13 mouse cellular contexts compared by ENCODE assay signal in genomic region chr17:27968033-27968750, GRCm38 (mm10). TPM values are rescaled to one million over a fixed set of nuclear protein-coding genes. Genes with fewer than 3 reads are reported as not detected.
A peak's percentile ranks its signal among the peaks of the same experiment; 100 is the strongest.
DNase-seq lines count a peak whose midpoint lies in the region; ATAC-seq lines count a peak whose summit lies in the region.
"Had no signal": no experiment of that assay in that cellular context is flagged by ENCODE, and none has a peak within 500 bp of the region (broad histone marks: within the 10 kb centered on the region; RNA-seq: fewer than 3 reads in every experiment).

No protein-coding gene starts in this region.

- H3K9me3 ChIP-seq in lung, embryonic 16.5 days (ENCODE audit: control insufficient read depth, low read length): no peaks in the 10 kb centered on the region
- H3K9me3 ChIP-seq in hindbrain, embryonic 10.5 days: no peaks in the 10 kb centered on the region

- peak; percentile 15 for DNase-seq in kidney, adult 18-20 months
- no peak for DNase-seq in kidney, postnatal 10 days
- peak; percentile 31 for DNase-seq in ovary, adult 18-20 months (ENCODE audit: low spot score)
- DNase-seq in ovary, postnatal 10 days (ENCODE audit: low spot score): no peak
- DNase-seq in right cerebral cortex, adult 18-20 months: no peak
- DNase-seq in hindbrain, embryonic 10.5 days (ENCODE audit: low spot score): no peak
- DNase-seq: cerebellum, adult 11-12 months; embryo, embryonic 11 days; forebrain, postnatal 0 days; thymus, adult 2 months had no signal

- H3K4me3 ChIP-seq in lung, embryonic 16.5 days (ENCODE audit: low read length): no peak overlapping the region
- H3K4me3 ChIP-seq in hindbrain, embryonic 10.5 days: no peak overlapping the region
- H3K4me3 ChIP-seq: myocyte had no signal

- H3K4me1 ChIP-seq in lung, embryonic 16.5 days (replicated peaks; ENCODE audit: control insufficient read depth, insufficient read depth, low read length): peaks cover 38% of the 10 kb centered on the region
- H3K4me1 ChIP-seq in hindbrain, embryonic 10.5 days (replicated peaks): peaks cover 38% of the 10 kb centered on the region

- no peaks in the 10 kb centered on the region for H3K27me3 ChIP-seq in lung, embryonic 16.5 days (ENCODE audit: control insufficient read depth, insufficient read depth, low read depth, low read length)
- H3K27me3 ChIP-seq in hindbrain, embryonic 10.5 days (ENCODE audit: insufficient read depth, poor library complexity, severe bottlenecking): no peaks in the 10 kb centered on the region

- no peak for ATAC-seq in lung, embryonic 16.5 days (ENCODE audit: low read depth)
- ATAC-seq: forebrain, postnatal 0 days had no signal

- H3K4me2 ChIP-seq in lung, embryonic 16.5 days (ENCODE audit: low read depth, low read length): no peak overlapping the region
- H3K4me2 ChIP-seq: midbrain, embryonic 11.5 days had no signal

- WGBS in lung, embryonic 16.5 days: 73% methylated on average over 9 of the region's 9 CpGs
- 87% methylated on average over 9 of the region's 9 CpGs for WGBS in hindbrain, embryonic 10.5 days

- H3K27ac ChIP-seq in lung, embryonic 16.5 days (ENCODE audit: low read length): peak overlapping the region; percentile 78
- no peak overlapping the region for H3K27ac ChIP-seq in hindbrain, embryonic 10.5 days

- peak overlapping the region; percentile 25; the same call in 1 of the 2 replicates for H3K9ac ChIP-seq in lung, embryonic 16.5 days (ENCODE audit: low read length)
- H3K9ac ChIP-seq: forebrain, postnatal 0 days had no signal

- no peaks in the 10 kb centered on the region for H3K36me3 ChIP-seq in lung, embryonic 16.5 days (ENCODE audit: control insufficient read depth, insufficient read depth, low read length)
- no peaks in the 10 kb centered on the region for H3K36me3 ChIP-seq in hindbrain, embryonic 10.5 days

RNA-seq across cellular contexts. Expression of gene Taf11, which starts 58.5 kb away (rescaled TPM):
- polyA plus RNA-seq in lung, embryonic 16.5 days (2015; fragmentation: Nextera tagmentation; extraction: Ambion mirVana): 62.1 and 67.1 TPM in 2 replicates
- 81.0 and 90.4 TPM in 2 replicates for polyA plus RNA-seq in hindbrain, embryonic 10.5 days (2016; fragmentation: Nextera tagmentation; extraction: Ambion mirVana)

RNA-seq across cellular contexts. Expression of gene Anks1, which starts 59.1 kb away (rescaled TPM):
- 18.1 and 20.2 TPM in 2 replicates for polyA plus RNA-seq in lung, embryonic 16.5 days (2015; fragmentation: Nextera tagmentation; extraction: Ambion mirVana)
- 25.0 and 62.0 TPM in 2 replicates for polyA plus RNA-seq in hindbrain, embryonic 10.5 days (2016; fragmentation: Nextera tagmentation; extraction: Ambion mirVana)

Comparison
In these comparisons a context has a peak if more than half of its experiments do, and no peak if none do; other contexts are left out.
1. DNase-seq: peak in kidney, adult 18-20 months (single experiment) and ovary, adult 18-20 months (single experiment); none in kidney, postnatal 10 days (single experiment), ovary, postnatal 10 days (single experiment), right cerebral cortex, adult 18-20 months (single experiment) and hindbrain, embryonic 10.5 days (single experiment).